Mouse (Mus musculus) testis, postnatal 14 days (tissue): Measurements from ENCODE around the gene Dao.

Experiments
- DNase-seq: peaks from one replicate; pipeline ENCODE4 v3.0.0; 2021; ENCODE audit warnings: low spot score

Dao gene

GRCm38 (mm10) chr5:114028111-114028510, 24.6 kb downstream of the Dao start:
- DNase-seq, result no peak

GRCm38 (mm10) chr5:114030652-114031051, 27.1 kb downstream of the Dao start:
- DNase-seq, result no peak

GRCm38 (mm10) chr5:114032161-114032763, 28.8 kb downstream of the Dao start:
- DNase-seq, result no peak

GRCm38 (mm10) chr5:114034393-114034792, 30.9 kb downstream of the Dao start:
- DNase-seq, result no peak

- DNase-seq, result no peak
Observed at GRCm38 (mm10) chr5:114035111-114035510, 31.6 kb downstream of the Dao start.

- DNase-seq, result no peak
Observed at GRCm38 (mm10) chr5:114040508-114040907, 37.0 kb downstream of the Dao start.

GRCm38 (mm10) chr5:114040911-114041310, 37.4 kb downstream of the Dao start:
- no peak for DNase-seq

GRCm38 (mm10) chr5:114041327-114041930, 37.9 kb downstream of the Dao start:
- DNase-seq, result no peak

GRCm38 (mm10) chr5:114043800-114044199, 40.3 kb downstream of the Dao start:
- no peak for DNase-seq

GRCm38 (mm10) chr5:114045134-114045533, 41.6 kb downstream of the Dao start:
- DNase-seq, result no peak

GRCm38 (mm10) chr5:114046151-114046550, 42.6 kb downstream of the Dao start:
- no peak for DNase-seq

GRCm38 (mm10) chr5:114046604-114047003, 43.1 kb downstream of the Dao start:
- DNase-seq, result no peak

- no peak for DNase-seq
Observed at GRCm38 (mm10) chr5:114047182-114047581, 43.7 kb downstream of the Dao start.

GRCm38 (mm10) chr5:114048731-114049308, 45.3 kb downstream of the Dao start:
- DNase-seq, result no peak

GRCm38 (mm10) chr5:114052246-114052761, 48.8 kb downstream of the Dao start:
- peak; percentile 53 for DNase-seq

GRCm38 (mm10) chr5:114057129-114057731, 53.7 kb downstream of the Dao start:
- no peak for DNase-seq

GRCm38 (mm10) chr5:114061675-114062074, 58.2 kb downstream of the Dao start:
- no peak for DNase-seq

- DNase-seq, result no peak
Observed at GRCm38 (mm10) chr5:114063958-114064357, 60.5 kb downstream of the Dao start.

GRCm38 (mm10) chr5:114065161-114065560, 61.7 kb downstream of the Dao start, which contains the start of gene Usp30:
TSS of gene Usp30 (plus strand) at chr5:114065461.
- no peak for DNase-seq

GRCm38 (mm10) chr5:114066601-114067000, 63.1 kb downstream of the Dao start:
- no peak for DNase-seq

GRCm38 (mm10) chr5:114067543-114067942, 64.0 kb downstream of the Dao start:
- DNase-seq, result no peak

GRCm38 (mm10) chr5:114067982-114068381, 64.5 kb downstream of the Dao start:
- DNase-seq, result no peak

- DNase-seq, result no peak
Observed at GRCm38 (mm10) chr5:114070858-114071257, 67.4 kb downstream of the Dao start.
